Mouse (Mus musculus): ENCODE data around the gene Uty.

Gene Uty

DNA sequence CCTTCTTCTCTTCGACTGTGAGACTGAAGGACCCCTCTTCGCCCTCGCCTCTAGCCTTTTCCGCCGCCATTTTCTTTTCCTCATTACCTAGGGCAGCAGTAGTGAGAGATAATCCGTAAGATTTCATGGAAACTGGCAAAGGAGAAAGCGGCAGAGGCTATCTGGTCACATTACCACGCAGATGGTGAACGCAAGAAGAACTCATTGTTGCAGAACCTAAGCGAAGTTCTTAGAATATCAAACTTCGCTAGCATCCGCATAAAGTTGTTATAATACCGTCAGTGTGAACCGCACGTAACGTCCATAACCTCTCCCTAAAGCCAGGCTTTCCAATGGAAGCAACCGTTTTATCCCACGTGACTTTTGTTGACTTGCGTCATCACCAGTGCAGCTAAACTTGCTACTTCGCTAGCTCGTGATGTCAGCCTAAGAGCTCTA, at the start of gene Uty:
Gene Uty (minus strand): TSS at position 334 of the 438 bp plus-strand sequence.
- peak in 1 of 2 experiments; percentile 80 for DNase-seq (ENCODE audit: low spot score in 2 of 2)

DNA sequence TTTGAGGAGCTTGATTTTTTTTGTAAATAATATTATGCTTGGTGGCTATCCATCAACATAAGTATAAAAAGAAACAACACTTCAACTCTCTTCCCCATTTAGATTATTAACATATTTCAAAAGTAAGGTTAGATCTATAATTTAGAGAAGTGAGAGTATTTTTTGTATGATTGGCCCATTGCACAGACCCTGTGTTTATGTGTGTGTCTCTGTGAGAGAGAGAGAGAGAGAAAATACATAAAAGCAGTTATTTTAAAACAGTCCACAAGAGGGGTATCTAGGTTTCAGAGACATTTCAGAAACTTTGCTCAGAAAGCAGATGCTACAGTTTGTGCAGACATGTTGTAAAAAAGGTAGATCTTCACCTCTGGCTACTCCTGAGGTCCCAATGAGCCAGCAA, 48.1 kb upstream of the Uty start:
- DNase-seq (ENCODE audit: low spot score in 2 of 2) = no peak

GRCm38 (mm10) chrY:1286171-1286795, 40.7 kb upstream of the Uty start, which contains the start of gene Ddx3y:
TSS of gene Ddx3y (minus strand) at chrY:1286629.
- DNase-seq (ENCODE audit: low spot score in 2 of 2) = peak in 1 of 2 experiments; percentile 74

DNA sequence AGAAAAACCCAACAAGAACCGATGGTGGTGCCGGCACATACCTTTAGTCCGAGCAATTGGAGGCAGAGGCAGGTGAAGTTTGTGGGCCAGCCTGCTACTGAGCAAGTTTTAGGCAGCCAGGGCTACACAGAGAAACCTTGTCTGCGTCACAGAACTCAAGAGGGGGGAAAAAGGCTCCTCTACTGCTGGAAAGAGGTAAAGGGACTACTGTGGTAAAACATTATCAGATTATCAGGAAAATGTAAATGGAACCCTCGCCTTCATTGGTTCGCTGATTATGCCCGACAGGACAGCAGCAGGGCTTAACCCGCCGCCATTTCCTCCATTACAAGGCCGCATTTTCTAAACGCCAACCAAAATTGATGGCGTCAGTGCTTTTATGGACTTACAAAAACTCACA, 40.2 kb upstream of the Uty start:
- DNase-seq (ENCODE audit: low spot score in 2 of 2) = peak in 1 of 2 experiments; percentile 22

DNA sequence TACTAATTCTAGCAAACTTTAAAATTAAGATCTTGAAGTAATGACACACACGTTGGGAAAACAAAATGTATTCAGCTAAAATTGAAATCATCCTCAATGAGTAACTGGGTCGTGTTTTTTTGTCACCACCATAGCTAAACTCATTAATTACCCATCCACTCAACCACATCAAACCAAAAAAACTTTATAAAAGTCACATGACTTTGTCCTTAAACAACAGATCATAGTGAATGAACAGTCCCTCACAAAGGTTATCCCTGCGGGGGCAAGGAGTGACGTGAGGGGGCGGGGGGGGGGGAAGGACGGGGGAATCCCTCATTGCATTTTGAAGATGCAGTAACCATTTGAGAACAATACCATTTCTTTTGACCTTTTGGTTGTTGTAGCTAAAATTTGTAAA, 558 bp upstream of the Uty start:
- no peak for DNase-seq (ENCODE audit: low spot score in 2 of 2)

- peak in 1 of 2 experiments; percentile 2 for DNase-seq (ENCODE audit: low spot score in 2 of 2)
Measured at GRCm38 (mm10) chrY:1244940-1245339, 619 bp downstream of the Uty start.

DNA sequence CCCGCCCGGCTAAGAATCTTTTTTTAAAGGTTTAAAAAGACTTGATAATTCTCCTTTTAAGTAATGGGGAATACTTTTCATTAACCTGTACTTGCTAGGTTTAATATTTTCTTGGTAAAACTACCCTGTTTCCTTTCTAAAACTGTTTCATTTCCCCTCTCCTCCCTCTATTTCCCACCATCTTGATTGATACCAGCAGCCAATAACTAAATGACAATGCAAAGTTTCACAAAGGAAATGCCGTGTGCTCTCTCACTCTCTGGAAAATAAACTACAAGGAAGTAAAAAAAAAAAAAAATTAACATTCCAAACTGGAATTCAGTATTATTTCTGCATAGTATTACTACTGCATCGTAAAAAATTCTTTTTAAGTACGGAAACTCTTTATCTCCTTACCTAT, 1.1 kb downstream of the Uty start:
- DNase-seq (ENCODE audit: low spot score in 2 of 2) = no peak

DNA sequence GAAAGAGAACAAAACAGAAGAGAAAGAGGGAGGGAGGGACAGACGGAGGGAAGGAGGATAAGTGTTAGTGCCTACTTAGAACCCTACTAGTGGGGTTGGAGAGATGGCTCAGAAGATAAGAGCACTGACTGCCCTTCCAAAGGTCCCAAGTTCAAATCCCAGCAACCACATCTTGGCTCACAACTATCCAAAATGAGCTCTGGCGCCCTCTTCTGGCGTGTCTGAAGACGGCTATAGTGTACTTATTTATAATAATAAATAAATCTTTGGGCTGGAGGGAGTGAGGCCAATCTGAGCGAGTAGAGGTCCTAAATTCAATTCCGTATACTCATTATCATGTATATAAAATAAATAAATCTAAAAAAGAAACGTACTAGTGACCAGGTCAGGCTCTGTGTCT, 25.6 kb downstream of the Uty start:
- DNase-seq (ENCODE audit: low spot score in 2 of 2) = no peak

DNA sequence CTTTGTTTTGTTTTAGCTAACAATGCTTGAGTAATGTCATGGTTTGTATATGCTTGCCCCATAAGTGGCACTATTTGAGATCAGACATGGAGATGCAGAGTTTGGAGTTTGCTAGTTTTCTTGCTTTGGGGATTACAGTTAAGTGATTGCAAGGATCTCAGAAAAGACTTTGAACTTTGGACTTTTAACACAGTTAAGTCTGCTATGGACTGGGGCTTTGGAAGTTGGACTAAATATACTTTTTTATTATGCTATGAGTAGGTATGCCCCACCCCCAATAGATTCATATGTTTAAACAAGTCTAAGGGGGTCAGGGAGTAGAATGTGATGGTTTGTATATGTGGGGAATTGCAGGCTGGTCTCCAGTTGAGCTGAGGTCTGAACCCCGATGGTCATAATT, 67.1 kb downstream of the Uty start:
- no peak for DNase-seq (ENCODE audit: low spot score in 2 of 2)

DNA sequence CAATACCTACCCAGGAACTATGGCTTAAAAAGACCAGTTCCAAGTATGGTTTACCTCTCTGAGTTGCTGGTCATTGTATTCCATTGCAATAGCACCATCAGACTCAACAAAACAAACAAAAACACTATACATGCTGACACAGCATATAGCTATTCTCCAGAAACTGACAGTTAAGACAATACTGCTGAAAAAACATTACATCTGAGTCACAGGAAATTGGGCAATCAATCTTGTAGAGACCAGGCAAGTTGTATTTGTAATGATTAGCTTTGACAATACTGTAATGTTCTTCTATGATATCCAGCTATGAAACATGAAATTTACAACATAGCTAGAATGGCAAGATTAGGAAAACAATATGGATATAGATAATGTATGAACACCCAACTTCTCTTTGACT, 82.5 kb downstream of the Uty start:
- no peak for DNase-seq (ENCODE audit: low spot score in 2 of 2)

- DNase-seq (ENCODE audit: low spot score in 2 of 2) = no peak
Measured at GRCm38 (mm10) chrY:1116153-1116552, 129.4 kb downstream of the Uty start.

DNA sequence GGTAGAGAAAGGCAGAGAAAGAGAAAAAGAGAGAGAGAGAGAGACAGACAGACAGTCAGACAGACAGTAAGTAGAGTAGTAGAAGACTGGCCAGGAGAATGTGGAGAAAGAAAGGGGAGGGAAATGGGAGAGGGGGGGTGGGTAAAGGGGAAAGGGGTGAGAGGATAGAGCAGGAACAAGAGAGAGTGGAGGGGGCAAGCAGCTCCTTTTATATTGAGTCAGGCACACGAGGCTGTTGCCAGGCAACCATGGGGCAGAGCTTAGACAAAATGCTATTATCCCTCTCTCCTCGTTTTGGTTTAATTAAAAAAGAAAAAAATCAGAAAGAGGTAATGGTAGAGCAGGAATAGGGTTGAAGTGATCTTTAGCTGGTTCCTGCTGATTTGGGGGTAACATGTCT, 131.5 kb downstream of the Uty start:
- no peak for DNase-seq (ENCODE audit: low spot score in 2 of 2)
